Mouse (Mus musculus) E14TG2a.4 (cell line): ENCODE results near the gene Grxcr1.

Source experiments
- CTCF ChIP-seq: conservative IDR thresholded peaks from 2 replicates; pipeline ENCODE4 v1.5.1; 2014; ENCODE audit warnings: low read length
- NANOG ChIP-seq: IDR thresholded peaks from 2 replicates; pipeline ENCODE4 v1.6.1; 2014; ENCODE audit warnings: borderline replicate concordance, low read length, mixed read lengths

DNA sequence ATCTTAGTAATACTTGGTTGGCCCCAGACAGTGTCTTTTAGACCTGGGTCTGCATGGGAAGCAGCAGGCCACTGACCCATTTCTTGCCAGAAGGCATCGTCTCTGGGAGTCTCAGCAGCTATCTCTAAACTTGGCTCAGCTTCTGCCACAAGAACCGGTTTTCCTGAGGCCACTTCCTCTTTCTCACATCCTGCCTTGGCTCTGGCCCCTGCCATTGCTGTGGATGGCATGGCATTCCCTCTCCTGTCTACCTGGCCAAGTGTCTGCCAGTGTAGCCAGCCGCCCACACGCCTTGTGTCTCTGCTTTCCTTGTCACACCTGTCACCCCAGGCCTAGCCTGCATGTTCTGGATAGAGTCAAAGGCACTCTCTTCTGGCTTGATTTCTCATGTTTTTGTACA, 17.1 kb downstream of the Grxcr1 start:
- no peak for TF ChIP-seq CTCF
- no peak for TF ChIP-seq NANOG
